Mouse (Mus musculus): ENCODE results near the gene Olfr291.

Gene Olfr291

DNA sequence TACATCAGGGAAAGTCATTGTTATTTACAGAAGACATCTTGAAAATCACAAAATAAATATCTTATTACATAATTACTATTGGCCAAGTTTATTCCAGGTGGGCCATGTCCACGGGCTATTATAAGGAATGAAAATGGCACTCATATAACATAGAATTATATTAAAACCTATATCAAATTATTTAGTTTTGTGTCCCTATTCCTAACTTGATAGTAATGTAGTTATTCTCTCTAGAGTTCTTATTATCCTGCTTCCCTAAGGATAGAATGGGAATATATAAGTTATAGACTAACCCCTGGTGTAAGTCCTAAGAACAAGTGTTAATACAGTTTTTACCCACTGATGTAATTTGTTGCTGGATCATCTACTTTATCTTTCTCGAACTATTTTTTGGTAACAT, at the start of gene Olfr291:
Gene Olfr291, plus strand, starts transcription at position 301 of the 400 bp plus-strand sequence.
- no peak for DNase-seq (ENCODE audit: low read depth, low spot score)

DNA sequence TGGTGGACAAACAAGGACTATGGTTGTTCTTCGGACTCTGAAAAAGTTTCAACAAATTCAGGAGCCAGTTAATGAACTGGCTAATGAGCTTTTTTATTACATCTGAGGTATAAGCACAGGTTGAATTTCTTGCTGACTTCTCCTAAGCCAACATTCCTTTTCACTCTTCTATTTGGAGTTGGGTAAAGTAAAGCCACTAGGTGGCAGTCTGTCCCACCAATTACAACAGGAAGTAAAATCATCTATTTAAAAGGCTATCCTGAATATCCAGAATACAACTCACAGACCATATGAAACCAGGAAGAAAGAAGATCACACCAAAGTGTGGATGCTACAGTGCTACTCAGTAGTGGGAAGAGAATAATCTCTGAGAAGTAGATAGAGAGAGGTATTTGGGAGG, 48.1 kb upstream of the Olfr291 start:
- peak; percentile 7 for DNase-seq (ENCODE audit: low read depth, low spot score)

DNA sequence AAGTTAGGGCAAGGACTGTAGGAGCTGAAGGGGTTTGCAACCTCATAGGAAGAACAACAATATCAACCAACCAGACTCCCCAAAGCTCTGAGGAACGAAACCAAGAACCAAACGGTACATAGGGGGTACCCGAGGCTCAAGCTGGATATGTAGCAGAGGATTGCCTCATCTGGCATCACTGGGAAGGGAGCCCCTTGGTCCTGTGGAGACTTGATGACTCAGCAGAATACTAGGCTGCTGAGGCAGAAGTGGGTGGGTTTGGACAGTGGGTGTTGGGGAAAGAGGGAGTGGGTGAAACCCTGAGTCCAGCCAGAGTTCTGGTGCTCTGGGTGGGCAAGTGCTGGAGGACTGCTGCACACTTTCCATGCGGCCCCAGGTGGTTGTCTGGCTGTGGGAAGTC, 47.2 kb upstream of the Olfr291 start:
- DNase-seq (ENCODE audit: low read depth, low spot score), result no peak

DNA sequence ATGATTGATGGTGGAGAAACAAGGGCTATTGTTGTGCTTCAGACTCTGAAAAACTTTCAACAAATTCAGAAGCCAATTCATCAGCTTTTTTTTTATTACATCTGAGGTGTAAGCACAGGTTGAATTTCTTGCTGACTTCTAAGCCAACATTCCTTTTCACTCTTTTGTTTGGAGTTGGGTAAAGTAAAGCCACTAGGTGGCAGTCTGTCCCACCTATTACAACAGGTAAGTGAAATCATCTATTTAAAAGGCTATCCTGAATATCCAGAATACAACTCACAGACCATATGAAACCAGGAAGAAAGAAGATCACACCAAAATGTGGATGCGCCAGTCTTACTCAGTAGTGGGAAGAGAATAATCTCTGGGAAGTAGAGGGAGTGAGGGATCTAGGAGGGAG, 31.2 kb downstream of the Olfr291 start:
- no peak for DNase-seq (ENCODE audit: low read depth, low spot score)

All from CD4-positive helper T cell, adult 2 months (primary cell).